Mouse (Mus musculus) splenic B cell, adult 2 months (primary cell): ENCODE measurements around the gene Chst14.
A peak's percentile ranks its signal among the peaks of the same experiment; 100 is the strongest.

Experiments
- DNase-seq: peaks from one replicate; pipeline ENCODE4 v3.0.0-alpha.2; 2011; ENCODE audit warnings: low read depth, low spot score
- H3K27me3 ChIP-seq: 2 replicates; pipeline ENCODE4 v1.6.1; 2012; ENCODE audit warnings: mild to moderate bottlenecking, low read length, moderate library complexity, mixed read lengths; ENCODE audit not compliant: control insufficient read depth, poor library complexity, insufficient read depth, severe bottlenecking
- H3K36me3 ChIP-seq: 2 replicates; pipeline ENCODE4 v1.6.1; 2012; ENCODE audit warnings: mild to moderate bottlenecking, low read length, moderate library complexity, mixed read lengths; ENCODE audit not compliant: control insufficient read depth, poor library complexity, insufficient read depth, severe bottlenecking

Chst14 gene

DNA sequence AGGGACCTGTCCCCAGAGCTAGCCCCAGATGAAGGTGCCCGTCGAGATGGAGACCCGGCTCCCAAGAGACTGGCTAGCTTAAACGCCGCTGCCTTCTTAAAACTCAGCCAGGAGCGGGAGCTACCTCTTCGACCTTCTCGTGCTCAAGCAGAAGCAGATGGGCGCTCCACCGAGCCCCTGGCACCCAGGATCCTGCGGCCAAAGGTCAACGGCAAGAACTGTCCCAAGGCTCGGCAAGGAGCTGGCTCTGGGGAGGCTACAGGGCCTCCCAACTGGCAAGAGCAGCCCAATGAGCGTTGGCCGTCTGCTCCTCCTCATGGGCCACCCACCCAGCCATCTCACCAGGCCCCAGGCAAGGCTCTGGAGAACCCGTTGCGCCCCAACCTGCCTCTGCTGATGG, 9.9 kb upstream of the Chst14 start:
- no peak for DNase-seq
- Histone ChIP-seq H3K27me3 (no peaks in the 10 kb centered on the region), H3K36me3 (peaks cover 3% of the 10 kb centered on the region)

GRCm38 (mm10) chr2:118918543-118918942, 7.8 kb upstream of the Chst14 start:
- DNase-seq: no peak
- peaks cover 3% of the 10 kb centered on the region for H3K36me3 ChIP-seq
- H3K27me3 ChIP-seq: no peaks in the 10 kb centered on the region

GRCm38 (mm10) chr2:118920428-118920827, 5.9 kb upstream of the Chst14 start:
- DNase-seq: no peak
- peaks cover 5% of the 10 kb centered on the region for H3K36me3 ChIP-seq
- no peaks in the 10 kb centered on the region for H3K27me3 ChIP-seq

- H3K36me3 ChIP-seq: peaks cover 2% of the 10 kb centered on the region; the same call in 1 of the 2 replicates
These were observed 344 bp upstream of the Chst14 start for GRCm38 (mm10) chr2:118925952-118926351.

GRCm38 (mm10) chr2:118926998-118927739, 873 bp downstream of the Chst14 start:
- peak; percentile 22 for DNase-seq
- no peaks in the 10 kb centered on the region for H3K27me3 ChIP-seq
- H3K36me3 ChIP-seq: peaks cover 2% of the 10 kb centered on the region; the same call in 1 of the 2 replicates

More at GRCm38 (mm10) chr2:118925952-118926351, 344 bp upstream of the Chst14 start:
- no peaks in the 10 kb centered on the region for H3K27me3 ChIP-seq
- DNase-seq: no peak

DNA sequence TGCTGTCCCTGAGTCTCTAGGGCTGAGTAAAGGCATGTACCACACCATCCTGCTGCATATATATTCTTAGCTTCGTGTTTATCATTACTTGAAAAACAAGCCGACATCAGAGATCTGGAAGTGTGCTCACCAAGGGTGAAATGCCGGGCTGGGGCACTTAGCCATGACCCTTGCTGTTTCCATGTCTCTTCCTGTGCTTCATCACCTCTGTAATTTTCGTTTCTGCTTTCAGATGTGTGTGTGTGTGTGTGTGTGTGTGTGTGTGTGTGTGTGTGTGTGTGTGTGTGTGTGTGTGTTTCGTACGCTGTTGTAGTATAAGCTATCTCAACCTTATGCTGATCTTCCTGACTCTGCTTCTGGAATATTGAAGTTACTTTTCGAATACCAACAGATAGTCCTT, 15.0 kb downstream of the Chst14 start:
- Histone ChIP-seq H3K36me3 (no peaks in the 10 kb centered on the region), H3K27me3 (no peaks in the 10 kb centered on the region)
- DNase-seq: peak; percentile 75

DNA sequence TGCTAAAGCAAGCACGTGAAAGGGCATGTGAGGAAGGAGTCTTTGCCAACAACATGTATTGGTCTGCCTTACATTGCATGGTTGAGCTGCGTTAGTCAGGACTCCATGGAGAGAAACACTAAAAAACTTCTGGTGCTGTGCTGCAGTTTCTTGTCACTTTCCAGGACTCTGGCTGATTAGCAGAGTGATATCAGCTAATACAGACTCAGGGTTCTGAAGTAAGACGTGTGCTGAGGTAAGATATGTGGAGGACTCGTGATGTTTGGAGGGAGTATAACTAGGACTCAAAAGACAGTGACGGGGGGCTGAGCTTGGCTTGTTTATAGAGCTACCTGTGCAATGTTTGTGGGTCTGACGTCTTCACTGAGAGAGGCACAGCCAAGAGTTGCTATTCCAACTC, 16.9 kb downstream of the Chst14 start:
- Histone ChIP-seq H3K27me3 (no peaks in the 10 kb centered on the region), H3K36me3 (no peaks in the 10 kb centered on the region)

GRCm38 (mm10) chr2:118948818-118949217, 22.5 kb downstream of the Chst14 start:
- Histone ChIP-seq H3K36me3 (no peaks in the 10 kb centered on the region), H3K27me3 (no peaks in the 10 kb centered on the region)
- DNase-seq: no peak

More for the DNA sequence above, 16.9 kb downstream of the Chst14 start:
- no peak for DNase-seq

DNA sequence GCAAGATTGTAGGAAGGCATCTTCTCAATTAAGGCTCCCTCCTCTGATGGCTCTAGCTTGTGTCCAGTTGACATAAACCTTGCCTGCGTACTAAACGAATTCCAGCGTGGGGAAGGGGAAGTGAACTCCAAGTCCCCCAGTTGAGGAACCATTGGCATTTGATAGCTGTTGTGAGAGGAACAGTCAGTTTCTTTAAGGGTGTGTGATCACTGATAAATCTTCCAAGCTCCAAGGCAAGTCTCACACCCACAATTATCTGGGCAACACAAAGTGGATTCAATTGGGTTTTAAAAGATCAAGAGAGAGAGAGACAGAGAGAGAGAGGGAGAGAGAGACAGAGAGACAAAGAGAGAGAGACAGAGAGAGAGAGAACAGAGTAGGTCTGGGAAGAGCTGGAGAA, 23.4 kb downstream of the Chst14 start:
- no peaks in the 10 kb centered on the region for H3K27me3 ChIP-seq
- no peaks in the 10 kb centered on the region for H3K36me3 ChIP-seq
- no peak for DNase-seq

GRCm38 (mm10) chr2:118956497-118956896, 30.2 kb downstream of the Chst14 start:
- H3K36me3 ChIP-seq: no peaks in the 10 kb centered on the region
- DNase-seq: no peak
- no peaks in the 10 kb centered on the region for H3K27me3 ChIP-seq

GRCm38 (mm10) chr2:118959644-118960043, 33.3 kb downstream of the Chst14 start:
- DNase-seq: no peak
- H3K36me3 ChIP-seq: no peaks in the 10 kb centered on the region
- no peaks in the 10 kb centered on the region for H3K27me3 ChIP-seq

DNA sequence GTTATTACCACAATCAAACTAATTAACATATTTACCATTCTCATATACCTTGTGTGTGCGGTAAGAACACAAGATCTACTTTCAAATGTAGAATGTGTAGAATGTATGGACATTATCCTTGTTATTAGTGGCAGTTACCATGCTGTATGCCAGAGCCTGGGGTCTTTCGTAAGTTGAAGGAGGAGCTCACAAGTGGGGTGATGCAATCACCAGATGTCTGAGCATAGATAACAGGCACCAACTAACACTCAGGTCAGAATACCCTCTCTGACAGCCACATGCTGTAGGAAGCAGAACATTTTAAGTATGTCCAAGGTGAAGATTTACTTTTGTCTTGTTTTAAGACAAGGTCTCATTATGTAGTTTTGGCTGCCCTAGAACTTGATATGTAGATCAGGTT, 34.1 kb downstream of the Chst14 start:
- H3K36me3 ChIP-seq: no peaks in the 10 kb centered on the region
- no peak for DNase-seq
- H3K27me3 ChIP-seq: no peaks in the 10 kb centered on the region

- Histone ChIP-seq H3K27me3 (no peaks in the 10 kb centered on the region), H3K36me3 (no peaks in the 10 kb centered on the region)
- peak; percentile 33 for DNase-seq
These were observed 35.2 kb downstream of the Chst14 start for GRCm38 (mm10) chr2:118961546-118961945.

GRCm38 (mm10) chr2:118963007-118963675, 36.8 kb downstream of the Chst14 start:
- DNase-seq: no peak
- H3K36me3 ChIP-seq: no peaks in the 10 kb centered on the region
- H3K27me3 ChIP-seq: no peaks in the 10 kb centered on the region

GRCm38 (mm10) chr2:118963676-118964012, 37.3 kb downstream of the Chst14 start:
- no peaks in the 10 kb centered on the region for H3K36me3 ChIP-seq
- no peak for DNase-seq
- no peaks in the 10 kb centered on the region for H3K27me3 ChIP-seq
